Mouse (Mus musculus) heart, adult 9 months (tissue): Measurements from ENCODE around the gene E130114P18Rik.

Experiments
- DNase-seq, 2 experiments: peaks; one replicate each; pipeline ENCODE4 v3.0.0; 2022; ENCODE audit warnings: low spot score in 2 of 2

E130114P18Rik gene

DNA sequence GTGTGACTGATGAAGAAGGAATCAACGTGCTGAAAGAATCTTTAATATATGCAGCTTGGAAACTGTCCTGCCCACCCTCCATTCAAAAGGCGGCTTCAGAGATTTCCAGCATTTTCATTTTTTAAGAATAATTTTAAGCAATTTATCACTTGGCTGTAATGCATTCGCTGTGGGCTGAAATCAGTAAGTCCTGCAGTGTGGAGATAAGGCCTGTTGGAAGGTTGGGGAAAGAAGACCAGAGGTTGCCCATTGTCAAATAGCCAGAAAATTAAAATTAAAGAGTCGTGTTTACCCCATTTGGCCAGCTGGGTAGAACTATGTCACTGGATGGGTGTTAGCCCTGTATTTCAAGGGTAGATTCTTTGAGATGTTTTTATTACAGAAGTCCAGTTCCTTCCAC, 168.5 kb downstream of the E130114P18Rik start:
- DNase-seq = no peak

DNA sequence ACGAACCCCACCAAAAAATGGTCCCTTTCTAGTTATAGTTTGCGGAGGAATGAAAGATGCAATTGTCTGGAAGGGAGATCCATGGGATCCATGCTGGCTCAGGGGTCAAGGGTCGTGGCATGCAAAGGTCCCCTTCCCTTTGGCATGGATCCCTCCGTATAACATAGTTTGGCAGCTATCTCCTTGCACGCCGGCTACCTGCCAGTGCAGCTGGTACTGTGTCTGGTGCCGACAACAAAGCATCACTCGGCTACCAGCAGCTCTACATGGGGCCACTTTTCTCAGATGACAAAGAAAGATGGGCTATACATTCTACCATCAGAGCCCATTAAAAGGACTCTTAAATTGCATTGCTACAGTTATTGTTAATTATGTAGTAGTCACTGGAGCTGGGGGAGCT, 169.2 kb downstream of the E130114P18Rik start:
- no peak for DNase-seq

DNA sequence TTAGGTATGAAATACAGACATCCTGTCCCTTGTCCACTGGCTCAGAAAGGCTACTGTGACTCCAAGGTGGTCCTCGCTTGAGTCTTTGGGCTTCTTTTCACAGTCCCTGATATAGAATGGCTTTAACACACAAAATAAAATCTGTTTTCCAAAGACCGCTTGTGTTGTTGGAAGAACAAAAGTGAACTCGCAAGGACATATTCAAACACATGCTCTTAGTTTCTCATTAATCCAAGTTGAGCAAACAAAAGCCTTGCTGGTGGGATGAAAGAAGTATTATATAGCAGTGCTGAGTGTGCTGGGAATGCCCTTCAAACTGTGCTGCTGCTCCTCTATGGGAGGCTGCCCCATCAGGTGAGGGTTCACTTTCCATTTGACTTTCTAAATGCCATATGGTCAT, 169.7 kb downstream of the E130114P18Rik start:
- no peak for DNase-seq

GRCm38 (mm10) chr4:97607169-97607568, 170.7 kb downstream of the E130114P18Rik start:
- DNase-seq = no peak

- DNase-seq = no peak
Observed at GRCm38 (mm10) chr4:97606524-97606923, 171.4 kb downstream of the E130114P18Rik start.

- DNase-seq = peak in 1 of 2 experiments; percentile 19
Observed at GRCm38 (mm10) chr4:97602579-97602978, 175.3 kb downstream of the E130114P18Rik start.

DNA sequence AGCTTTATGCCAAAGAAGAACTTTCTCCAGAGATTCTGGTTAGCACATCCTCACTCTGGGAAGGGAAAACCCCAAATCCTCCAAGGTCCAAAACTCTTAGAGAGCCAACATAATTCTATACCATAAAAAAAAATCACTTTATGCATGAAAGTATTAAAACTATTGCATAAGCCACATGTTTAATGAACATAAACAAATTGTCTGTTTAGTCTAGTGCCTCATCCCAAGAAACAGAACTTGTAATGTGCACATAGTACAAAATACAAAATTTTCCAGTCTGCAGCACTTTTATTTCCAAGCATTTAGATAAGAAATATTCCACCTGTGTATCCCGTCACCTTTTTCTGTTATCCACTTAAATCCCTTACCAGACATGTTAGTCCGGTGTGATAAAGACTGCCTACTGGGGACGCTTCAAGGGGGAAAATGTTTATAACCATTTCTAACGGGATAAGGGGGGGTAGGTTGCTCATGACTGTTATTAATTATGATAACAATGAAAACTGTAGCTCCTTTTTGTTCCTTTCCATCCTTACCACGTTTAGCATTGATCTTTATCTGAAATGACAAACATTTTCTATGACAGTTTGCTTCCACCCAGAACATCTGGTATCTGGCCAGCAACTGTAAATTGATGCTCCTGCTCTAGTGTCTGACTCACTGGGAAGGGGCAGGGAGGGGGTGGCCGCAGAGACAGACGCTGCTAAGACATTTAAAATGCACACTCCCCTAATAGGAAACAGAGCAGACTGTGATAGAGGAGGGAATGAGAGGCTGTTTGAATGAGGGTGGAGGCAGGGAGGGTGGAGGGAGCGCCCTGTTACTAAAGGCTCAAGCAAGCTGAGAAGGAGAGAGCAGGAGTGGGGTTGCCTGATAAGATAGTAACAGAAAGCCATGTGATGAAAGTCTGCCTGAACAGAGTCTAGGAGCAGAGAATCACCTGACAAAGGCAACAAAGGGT, 176.7 kb downstream of the E130114P18Rik start:
- no peak for DNase-seq

GRCm38 (mm10) chr4:97597443-97597842, 180.4 kb downstream of the E130114P18Rik start:
- no peak for DNase-seq

GRCm38 (mm10) chr4:97596348-97596747, 181.5 kb downstream of the E130114P18Rik start:
- DNase-seq = no peak

DNA sequence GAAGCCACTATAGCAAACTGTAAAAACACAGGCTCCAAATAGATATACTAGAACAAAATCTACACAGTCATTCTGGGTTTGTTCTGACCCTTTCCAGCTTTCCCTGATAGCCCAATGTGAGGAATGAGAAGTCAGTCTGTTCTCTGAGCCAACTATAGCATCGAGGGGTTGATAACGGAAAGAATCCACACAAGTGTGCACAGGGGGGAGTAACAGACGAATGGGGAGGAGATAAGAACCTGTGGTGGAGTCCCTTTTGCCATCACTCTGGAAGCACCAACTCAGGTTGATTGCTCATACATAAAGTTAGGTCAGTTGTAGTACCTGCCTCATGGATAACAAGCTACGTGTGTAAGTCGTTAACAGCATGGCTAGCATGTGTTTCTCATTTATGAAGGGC, 184.0 kb downstream of the E130114P18Rik start:
- no peak for DNase-seq

DNA sequence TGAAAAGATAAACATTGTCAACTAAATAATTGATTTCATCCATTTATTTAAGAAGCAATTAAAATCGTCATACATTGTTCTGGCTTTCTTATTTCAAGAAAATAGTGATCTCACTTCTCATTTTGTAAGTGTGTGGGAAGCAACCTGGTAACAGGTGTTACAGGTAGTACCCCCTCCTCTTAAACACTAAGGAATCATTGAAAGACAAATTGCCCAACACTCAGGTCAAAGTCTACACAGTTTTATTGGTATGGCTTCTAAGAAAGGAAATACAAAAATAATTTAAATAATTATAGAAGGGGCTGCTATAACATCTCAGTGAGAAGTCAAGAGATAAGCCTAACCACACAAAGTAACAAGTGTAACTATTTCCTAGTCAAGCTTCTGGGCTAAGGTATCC, 188.1 kb downstream of the E130114P18Rik start:
- DNase-seq = no peak

- DNase-seq = no peak
Observed at GRCm38 (mm10) chr4:97587412-97588010, 190.4 kb downstream of the E130114P18Rik start.

DNA sequence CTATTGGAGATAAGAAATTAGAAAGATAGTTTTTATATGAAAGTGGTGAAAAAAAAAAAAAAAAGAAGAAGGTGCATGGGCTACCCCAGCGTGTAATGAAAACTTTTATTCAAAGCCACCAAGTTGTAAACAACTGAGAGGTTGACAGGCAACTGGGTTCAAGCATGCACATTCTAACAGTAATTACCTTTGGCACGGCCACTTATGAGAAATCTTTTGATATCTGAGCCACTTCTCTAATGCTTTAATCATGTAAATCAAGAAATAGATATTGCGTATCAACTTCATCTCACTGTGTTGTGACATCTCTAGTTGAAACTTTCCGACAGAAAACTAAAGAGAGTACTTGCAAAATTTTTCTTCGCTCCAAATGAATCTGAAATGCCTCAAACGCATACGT, 192.7 kb downstream of the E130114P18Rik start:
- DNase-seq = no peak

DNA sequence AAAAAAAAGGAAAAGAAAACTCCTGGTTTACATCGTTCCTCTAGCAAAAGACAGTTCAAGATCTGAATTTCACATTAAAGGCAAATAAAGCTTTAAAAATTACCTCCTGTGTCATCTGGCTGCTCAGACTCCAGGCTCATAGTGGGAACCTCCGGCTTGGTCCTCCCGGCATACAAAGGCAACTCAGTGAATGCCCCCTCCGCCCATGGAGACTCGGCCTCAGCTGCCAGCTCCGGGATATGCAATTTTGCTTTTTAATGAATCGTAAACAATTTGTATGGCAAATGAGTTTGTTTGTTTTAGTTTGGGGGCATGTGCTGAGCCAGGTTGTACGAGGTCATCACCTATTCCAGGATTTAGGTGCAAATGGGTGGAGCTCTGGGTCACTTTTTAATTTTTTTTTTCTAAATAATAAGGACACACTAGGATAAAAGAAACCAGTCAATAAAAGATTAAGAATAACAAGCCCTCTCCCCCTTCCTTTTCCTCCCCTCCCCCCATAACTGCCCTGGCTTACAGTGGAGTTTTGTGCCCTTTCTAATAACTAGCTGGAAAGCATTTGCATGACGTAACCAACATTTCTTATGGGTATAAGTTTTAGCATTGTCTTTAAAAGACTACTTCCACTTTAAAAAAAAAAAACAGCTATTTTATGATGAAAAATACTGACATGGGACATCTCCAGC, 193.3 kb downstream of the E130114P18Rik start:
- DNase-seq = no peak

GRCm38 (mm10) chr4:97582796-97583430, 195.0 kb downstream of the E130114P18Rik start:
- no peak for DNase-seq

GRCm38 (mm10) chr4:97582064-97582415, 195.8 kb downstream of the E130114P18Rik start:
- no peak for DNase-seq

DNA sequence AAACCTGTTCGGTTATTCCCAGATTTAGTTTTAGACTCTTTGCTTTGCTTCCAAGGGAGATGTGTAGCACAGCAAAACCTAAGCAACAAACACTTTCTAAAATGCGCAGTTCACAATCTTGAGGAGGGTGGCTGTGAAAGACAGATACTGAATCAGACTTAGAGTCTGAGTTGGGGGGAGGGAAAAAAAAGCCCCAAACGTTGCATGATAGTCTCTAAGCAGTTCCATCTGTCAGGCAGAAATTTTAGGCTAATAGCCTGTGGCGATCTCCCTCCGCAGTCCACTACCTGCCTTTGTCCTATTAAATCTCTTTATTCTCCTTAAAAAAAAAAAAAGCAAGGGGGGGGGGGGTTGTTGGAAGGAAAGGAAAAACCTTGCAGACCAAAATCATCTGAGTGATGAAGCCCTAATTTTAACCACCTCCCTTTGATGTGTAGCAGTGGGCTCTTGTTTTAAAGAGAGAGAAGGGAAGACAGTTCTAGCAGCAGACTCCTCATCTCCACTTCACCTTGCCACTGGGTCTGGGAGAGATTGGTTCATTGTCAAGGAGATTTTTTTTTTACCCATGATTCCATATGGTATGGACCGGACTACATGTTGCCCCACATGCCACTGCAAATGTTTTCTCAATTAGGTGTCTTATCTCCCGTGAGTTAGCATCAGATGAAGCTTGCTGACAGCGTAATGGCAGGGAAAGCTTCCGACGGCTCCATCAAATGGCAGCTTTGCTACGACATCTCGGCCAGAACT, 196.4 kb downstream of the E130114P18Rik start:
- DNase-seq = no peak

- DNase-seq = no peak
Observed at GRCm38 (mm10) chr4:97580906-97581305, 197.0 kb downstream of the E130114P18Rik start.

GRCm38 (mm10) chr4:97578571-97579165, 199.2 kb downstream of the E130114P18Rik start:
- no peak for DNase-seq

- DNase-seq = no peak
Observed at GRCm38 (mm10) chr4:97577431-97577830, 200.4 kb downstream of the E130114P18Rik start.

DNA sequence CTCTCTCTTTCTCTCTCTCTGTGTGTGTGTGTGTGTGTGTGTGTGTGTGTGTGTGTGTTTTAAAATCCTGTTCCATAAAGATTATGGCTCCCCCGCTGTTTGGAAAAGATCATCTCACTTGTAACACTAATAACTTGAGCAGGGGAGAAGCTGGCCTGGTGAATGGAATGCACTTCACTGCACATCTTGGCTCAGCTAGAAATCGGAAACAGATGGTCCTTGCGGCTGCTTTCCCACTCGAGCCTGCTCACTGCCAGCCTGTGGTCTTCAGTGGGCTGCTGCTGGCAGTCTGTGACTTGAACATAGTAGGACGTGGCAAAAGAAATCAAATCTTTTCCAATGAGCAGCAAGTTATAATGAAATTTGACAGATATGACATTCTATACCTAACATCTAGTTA, 202.4 kb downstream of the E130114P18Rik start:
- no peak for DNase-seq
